Mouse (Mus musculus) liver, embryonic 15.5 days (tissue): ENCODE measurements around the gene Gab2. TPM values are rescaled to one million over a fixed set of nuclear protein-coding genes. Genes with fewer than 3 reads are reported as not detected.

Experiments used
- ATAC-seq: fragments of 200-750 bp; cut with Nextera tagmentation; 2 replicates; pipeline ENCODE4 v1.8.0; 2017; ENCODE audit warnings: moderate number of reproducible peaks, mild to moderate bottlenecking, moderate library complexity; ENCODE audit not compliant: insufficient read depth
- H3K27ac ChIP-seq: fragments of 300-500 bp; sonication (generic); replicated peaks from 2 replicates; pipeline ENCODE4 v1.5.1; 2015; ENCODE audit warnings: mild to moderate bottlenecking, inconsistent platforms
- H3K27me3 ChIP-seq: fragments of 300-500 bp; sonication (generic); 2 replicates; pipeline ENCODE4 v1.6.1; 2015; ENCODE audit warnings: mild to moderate bottlenecking, inconsistent platforms
- H3K36me3 ChIP-seq: fragments of 300-500 bp; sonication (generic); replicated peaks from 2 replicates; pipeline ENCODE4 v1.6.1; 2015; ENCODE audit warnings: moderate library complexity, mild to moderate bottlenecking, inconsistent platforms
- H3K4me1 ChIP-seq: fragments of 300-500 bp; sonication (generic); replicated peaks from 2 replicates; pipeline ENCODE4 v1.6.1; 2015; ENCODE audit warnings: inconsistent platforms
- H3K4me2 ChIP-seq: fragments of 300-500 bp; sonication (generic); 2 replicates; pipeline ENCODE4 v1.6.1; 2015; ENCODE audit warnings: moderate library complexity, mild to moderate bottlenecking, inconsistent platforms
- H3K4me3 ChIP-seq: fragments of 300-500 bp; sonication (generic); replicated peaks from 2 replicates; pipeline ENCODE4 v1.5.1; 2015; ENCODE audit warnings: mild to moderate bottlenecking, inconsistent platforms
- H3K9ac ChIP-seq: fragments of 300-500 bp; sonication (generic); 2 replicates; pipeline ENCODE4 v1.6.1; 2015; ENCODE audit warnings: moderate library complexity, mild to moderate bottlenecking, inconsistent platforms
- H3K9me3 ChIP-seq: fragments of 300-500 bp; sonication (generic); replicated peaks from 2 replicates; pipeline ENCODE4 v1.6.1; 2016; ENCODE audit warnings: inconsistent platforms
- WGBS: fragments of 180-500 bp; shearing (Covaris S2); methylation state at CpG from one replicate; pipeline ENCODE4 v1.1.7; 2015; ENCODE audit warnings: mixed read lengths; ENCODE audit not compliant: insufficient replicate concordance; 5-methylcytosine and 5-hydroxymethylcytosine counted together
- polyA plus RNA-seq: library from polyadenylated mRNA; unstranded; fragments of >200 nt; fragmentation: Nextera tagmentation; extraction: Ambion mirVana; gene quantifications from 2 replicates; pipeline ENCODE4 v1.2.1, GENCODE M21; 2015

The Gab2 gene
- polyA plus RNA-seq, 1 experiment from 2014 or later, result 1.9 TPM

DNA sequence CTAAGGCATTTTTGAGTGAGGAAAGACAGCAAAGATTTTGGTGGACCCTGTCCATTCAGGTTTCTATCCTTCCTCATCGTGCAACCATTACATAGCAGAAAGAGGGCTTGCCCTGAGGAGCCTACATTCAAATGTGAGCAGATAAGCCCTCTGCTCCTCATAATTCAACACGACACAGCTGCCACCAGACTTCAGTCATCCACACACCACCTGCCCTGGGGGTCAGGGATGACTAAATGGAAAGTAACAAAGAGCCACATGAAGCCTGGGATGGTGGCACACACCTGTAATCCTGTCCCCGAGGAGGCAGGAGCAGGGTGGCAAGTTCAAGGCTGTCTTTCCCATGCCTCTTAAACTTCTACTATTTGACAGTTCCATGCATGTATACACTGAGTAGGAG, 276.5 kb downstream of the Gab2 start:
- WGBS, result 36% methylated on average over 3 of the region's 3 CpGs
- H3K9me3 ChIP-seq, result no peaks in the 10 kb centered on the region
- ATAC-seq, result no peak
- no peak overlapping the region for H3K27ac ChIP-seq
- 0 out of 2 replicates have a peak, but pooled peaks cover 6% of the 10 kb centered on the region for H3K4me1 ChIP-seq
- no peaks in the 10 kb centered on the region; the same call in none of the 2 replicates for H3K27me3 ChIP-seq
- no peak overlapping the region for H3K9ac ChIP-seq
- no peaks in the 10 kb centered on the region for H3K36me3 ChIP-seq
- H3K4me3 ChIP-seq, result no peak overlapping the region
- no peak overlapping the region for H3K4me2 ChIP-seq

DNA sequence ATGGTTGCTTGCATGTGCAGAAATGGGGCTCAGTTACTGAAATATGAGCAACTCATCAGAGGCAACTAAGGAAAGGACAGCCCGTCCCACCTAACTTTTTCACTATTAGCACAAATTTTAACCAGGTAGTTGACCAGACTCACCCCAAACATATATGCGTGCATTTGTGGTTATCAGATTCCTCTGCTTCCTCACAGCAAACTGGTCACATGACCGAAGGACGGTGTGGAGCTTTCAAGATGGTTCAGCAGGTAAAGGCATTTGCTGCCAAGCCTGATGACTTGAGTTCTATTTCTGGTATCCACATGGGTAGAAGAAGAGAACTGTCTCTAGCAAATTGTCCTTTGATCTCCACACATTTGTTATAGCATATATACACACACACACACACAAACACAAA, 277.0 kb downstream of the Gab2 start:
- Histone ChIP-seq H3K4me2 (no peak overlapping the region), H3K27ac (no peak overlapping the region), H3K4me3 (no peak overlapping the region), H3K4me1 (0 out of 2 replicates have a peak, but pooled peaks cover 6% of the 10 kb centered on the region), H3K36me3 (no peaks in the 10 kb centered on the region), H3K27me3 (no peaks in the 10 kb centered on the region; the same call in none of the 2 replicates), H3K9me3 (no peaks in the 10 kb centered on the region), H3K9ac (no peak overlapping the region)
- ATAC-seq, result no peak
- 42% methylated on average over 4 of the region's 4 CpGs for WGBS

Other genes with a start within 250 kb of the Gab2 start
- gene Nars2, start 130.1 kb upstream of the Gab2 start, polyA plus RNA-seq, result 14.3 TPM in 2 replicates